In the genomic region with DNA sequence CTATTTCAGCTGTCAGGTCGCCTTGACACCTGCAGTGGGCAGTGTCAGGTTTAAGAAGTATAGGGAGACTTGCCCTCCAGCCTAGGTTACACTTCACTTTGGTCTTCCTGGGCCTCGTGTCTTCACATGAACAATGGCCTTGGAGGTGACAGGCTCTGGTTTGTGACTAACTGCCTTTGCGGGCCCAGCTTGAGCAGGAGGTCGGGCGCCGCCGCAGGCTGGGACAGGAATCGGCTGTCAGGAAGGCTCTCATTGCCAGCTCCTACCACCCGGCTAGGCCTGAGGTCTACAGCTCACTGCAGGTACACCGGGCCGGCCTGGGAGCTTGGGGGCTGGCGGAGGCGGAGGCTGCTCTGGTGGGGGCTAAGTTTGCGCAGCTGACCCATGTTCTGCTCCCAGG, we compare ENCODE assay signal across 8 mouse cellular contexts. TPM values are rescaled to one million over a fixed set of nuclear protein-coding genes. Genes with fewer than 3 reads are reported as not detected.
A peak's percentile ranks its signal among the peaks of the same experiment; 100 is the strongest.
DNase-seq lines count a peak whose midpoint lies in the region; ATAC-seq and TF ChIP-seq lines count a peak whose summit lies in the region.

No protein-coding gene starts in this region.

- H3K9ac ChIP-seq in forebrain, embryonic 11.5 days (ENCODE audit: low read length), result peak overlapping the region; percentile 77
- H3K9ac ChIP-seq in hindbrain, postnatal 0 days (replicated peaks; ENCODE audit: low read length), result peak overlapping the region; percentile 62
- H3K9ac ChIP-seq in midbrain, postnatal 0 days (replicated peaks; ENCODE audit: low read length, poor library complexity, severe bottlenecking), result peak overlapping the region; percentile 54

- H3K4me3 ChIP-seq in forebrain, embryonic 11.5 days (ENCODE audit: low read depth, low read length), result peak overlapping the region; percentile 86
- H3K4me3 ChIP-seq in hindbrain, postnatal 0 days (ENCODE audit: low read length), result peak overlapping the region; percentile 65
- peak overlapping the region; percentile 86 for H3K4me3 ChIP-seq in midbrain, postnatal 0 days (ENCODE audit: low read depth, low read length)

- peak overlapping the region; percentile 88 for H3K4me2 ChIP-seq in forebrain, embryonic 11.5 days (ENCODE audit: low read depth, low read length, severe bottlenecking)
- H3K4me2 ChIP-seq in hindbrain, postnatal 0 days (ENCODE audit: low read depth, low read length), result peak overlapping the region; percentile 96
- H3K4me2 ChIP-seq in midbrain, postnatal 0 days (ENCODE audit: low read depth, low read length, poor library complexity, severe bottlenecking), result peak overlapping the region; percentile 93

- 15% methylated on average over 14 of the region's 14 CpGs for WGBS in forebrain, embryonic 11.5 days
- WGBS in hindbrain, postnatal 0 days, result 19% methylated on average over 13 of the region's 14 CpGs
- WGBS in midbrain, postnatal 0 days, result 17% methylated on average over 14 of the region's 14 CpGs

- H3K4me1 ChIP-seq in forebrain, embryonic 11.5 days (replicated peaks; ENCODE audit: control insufficient read depth, insufficient read depth, low read length), result peaks cover 14% of the 10 kb centered on the region
- peaks cover 17% of the 10 kb centered on the region for H3K4me1 ChIP-seq in hindbrain, postnatal 0 days (ENCODE audit: insufficient read depth, low read length)
- peaks cover 16% of the 10 kb centered on the region for H3K4me1 ChIP-seq in midbrain, postnatal 0 days (ENCODE audit: insufficient read depth, low read length)

- ATAC-seq in forebrain, embryonic 11.5 days (replicated peaks; ENCODE audit: low FRiP score), result no peak
- ATAC-seq in hindbrain, postnatal 0 days, result no peak
- ATAC-seq in midbrain, postnatal 0 days (ENCODE audit: low FRiP score), result no peak

- H3K36me3 ChIP-seq in forebrain, embryonic 11.5 days (ENCODE audit: control insufficient read depth, insufficient read depth, low read length), result peaks cover 4% of the 10 kb centered on the region; the same call in 1 of the 2 replicates
- H3K36me3 ChIP-seq in hindbrain, postnatal 0 days (ENCODE audit: insufficient read depth, low read length), result no peaks in the 10 kb centered on the region; the same call in 1 of the 2 replicates
- peaks cover 16% of the 10 kb centered on the region for H3K36me3 ChIP-seq in midbrain, postnatal 0 days (ENCODE audit: insufficient read depth, low read length)

- TF ChIP-seq POLR2A in brain, embryonic 14.5 days (IDR thresholded peaks at IDR 0.05; ENCODE audit: borderline replicate concordance, extremely low read depth, insufficient read depth, insufficient read length, poor library complexity, severe bottlenecking), result no peak

- no peaks in the 10 kb centered on the region for H3K9me3 ChIP-seq in forebrain, embryonic 11.5 days (ENCODE audit: control insufficient read depth, low read length)
- no peaks in the 10 kb centered on the region for H3K9me3 ChIP-seq in hindbrain, postnatal 0 days (ENCODE audit: low read length)
- H3K9me3 ChIP-seq in midbrain, postnatal 0 days (ENCODE audit: low read length), result no peaks in the 10 kb centered on the region

- H3K27me3 ChIP-seq in forebrain, embryonic 11.5 days (ENCODE audit: control insufficient read depth, insufficient read depth, low read length), result no peaks in the 10 kb centered on the region
- H3K27me3 ChIP-seq in hindbrain, postnatal 0 days (ENCODE audit: insufficient read depth, low read length), result no peaks in the 10 kb centered on the region
- no peaks in the 10 kb centered on the region for H3K27me3 ChIP-seq in midbrain, postnatal 0 days (ENCODE audit: insufficient read depth, low read length)

- DNase-seq in right cerebral cortex, adult 18-20 months, result peak; percentile 79
- no peak for DNase-seq in right cerebral cortex, postnatal 36 days (ENCODE audit: low spot score in 2 of 2)
- DNase-seq in brain, embryonic 14.5 days (ENCODE audit: low read depth), result peak; percentile 59
- peak; percentile 78 for DNase-seq in forebrain, embryonic 11.5 days (ENCODE audit: low spot score)
- peak; percentile 69 for DNase-seq in hindbrain, postnatal 0 days (ENCODE audit: low spot score)
- peak; percentile 74 for DNase-seq in liver
- peak; percentile 57 for DNase-seq in midbrain, postnatal 0 days (ENCODE audit: low spot score)
- DNase-seq in thymus, postnatal 10 days (ENCODE audit: low spot score in 2 of 2), result peak; percentile 72

- peak; percentile 57 for TF ChIP-seq CTCF in brain, embryonic 14.5 days (IDR thresholded peaks at IDR 0.05; ENCODE audit: borderline replicate concordance, extremely low read depth, insufficient read depth, insufficient read length)
- peak; percentile 68 for TF ChIP-seq CTCF in hindbrain, postnatal 0 days (IDR thresholded peaks at IDR 0.05; ENCODE audit: low read depth)
- peak; percentile 55 for TF ChIP-seq CTCF in midbrain, postnatal 0 days (IDR thresholded peaks at IDR 0.05)

- H3K27ac ChIP-seq in forebrain, embryonic 11.5 days (ENCODE audit: low read depth, low read length), result no peak overlapping the region
- H3K27ac ChIP-seq in hindbrain, postnatal 0 days, result peak overlapping the region; percentile 93; the same call in 1 of the 2 replicates
- H3K27ac ChIP-seq in midbrain, postnatal 0 days (ENCODE audit: low read depth, low read length), result 0 out of 2 replicates have a peak overlapping the region, but pooled peaks have one; percentile 81

RNA-seq across cellular contexts. Expression of gene Ogfod2, which starts 0.9 kb away (rescaled TPM):
- 38.1 and 47.2 TPM in 2 replicates for polyA plus RNA-seq in brain, embryonic 14.5 days (2012; rRNA removed)
- 14.5 and 15.8 TPM in 2 replicates for polyA plus RNA-seq in forebrain, embryonic 11.5 days (2014; fragmentation: Nextera tagmentation; extraction: Ambion mirVana)
- 52.0 and 110 TPM in 2 replicates for total RNA-seq in hindbrain, postnatal 0 days (2014; rRNA removed)
- polyA plus RNA-seq in hindbrain, postnatal 0 days (2015; fragmentation: Nextera tagmentation; extraction: Ambion mirVana), result 36.0 and 38.2 TPM in 2 replicates
- total RNA-seq in midbrain, postnatal 0 days (2014; rRNA removed), result 54.5 and 70.4 TPM in 2 replicates
- polyA plus RNA-seq in midbrain, postnatal 0 days (2015; fragmentation: Nextera tagmentation; extraction: Ambion mirVana), result 36.2 and 39.5 TPM in 2 replicates

RNA-seq across cellular contexts. Expression of gene Arl6ip4, which starts 2.9 kb away (rescaled TPM):
- 64.5 and 67.8 TPM in 2 replicates for polyA plus RNA-seq in brain, embryonic 14.5 days (2012; rRNA removed)
- 108 and 110 TPM in 2 replicates for polyA plus RNA-seq in forebrain, embryonic 11.5 days (2014; fragmentation: Nextera tagmentation; extraction: Ambion mirVana)
- total RNA-seq in hindbrain, postnatal 0 days (2014; rRNA removed), result 32.5 and 45.2 TPM in 2 replicates
- polyA plus RNA-seq in hindbrain, postnatal 0 days (2015; fragmentation: Nextera tagmentation; extraction: Ambion mirVana), result 115 and 121 TPM in 2 replicates
- 40.8 and 47.3 TPM in 2 replicates for total RNA-seq in midbrain, postnatal 0 days (2014; rRNA removed)
- polyA plus RNA-seq in midbrain, postnatal 0 days (2015; fragmentation: Nextera tagmentation; extraction: Ambion mirVana), result 120 and 124 TPM in 2 replicates

RNA-seq across cellular contexts. Expression of gene Abcb9, which starts 17.4 kb away (rescaled TPM):
- polyA plus RNA-seq in brain, embryonic 14.5 days (2012; rRNA removed), result 6.5 and 9.6 TPM in 2 replicates
- 1.6 and 1.7 TPM in 2 replicates for polyA plus RNA-seq in forebrain, embryonic 11.5 days (2014; fragmentation: Nextera tagmentation; extraction: Ambion mirVana)
- 69.3 and 71.2 TPM in 2 replicates for total RNA-seq in hindbrain, postnatal 0 days (2014; rRNA removed)
- polyA plus RNA-seq in hindbrain, postnatal 0 days (2015; fragmentation: Nextera tagmentation; extraction: Ambion mirVana), result 30.8 and 34.5 TPM in 2 replicates
- 41.7 and 42.1 TPM in 2 replicates for total RNA-seq in midbrain, postnatal 0 days (2014; rRNA removed)
- 29.6 and 30.1 TPM in 2 replicates for polyA plus RNA-seq in midbrain, postnatal 0 days (2015; fragmentation: Nextera tagmentation; extraction: Ambion mirVana)

Comparison
In these comparisons a context has a peak if more than half of its experiments do, and no peak if none do; other contexts are left out.
1. DNase-seq: peak in right cerebral cortex, adult 18-20 months (single experiment), brain, embryonic 14.5 days (single experiment), forebrain, embryonic 11.5 days (single experiment), hindbrain, postnatal 0 days (single experiment), liver (single experiment), midbrain, postnatal 0 days (single experiment) and thymus, postnatal 10 days (2 of 2); none in right cerebral cortex, postnatal 36 days (0 of 2).
2. Peak in every context shown above with its lines, with median percentiles within 50 percentile points of each other: CTCF ChIP-seq, H3K4me2 ChIP-seq, H3K4me3 ChIP-seq and H3K9ac ChIP-seq.